Mouse (Mus musculus): Measurements from ENCODE around the gene Foxj2. TPM values are rescaled to one million over a fixed set of nuclear protein-coding genes. Genes with fewer than 3 reads are reported as not detected.

The Foxj2 gene
- total and polyA plus RNA-seq, 2 experiments from 2014 or later = 4.4 to 17.8 TPM

GRCm38 (mm10) chr6:122779916-122780315 lies 39.8 kb upstream of the Foxj2 start:
- H3K9me3 ChIP-seq (replicated peaks; ENCODE audit: control insufficient read depth, low read length) = no peaks in the 10 kb centered on the region
- DNase-seq (ENCODE audit: low spot score) = no peak
- H3K4me3 ChIP-seq (ENCODE audit: low read depth, low read length) = no peak overlapping the region
- 61% methylated on average over 1 of the region's 1 CpGs for WGBS
- H3K4me1 ChIP-seq (ENCODE audit: control insufficient read depth, insufficient read depth) = no peaks in the 10 kb centered on the region
- H3K36me3 ChIP-seq (replicated peaks; ENCODE audit: control insufficient read depth, insufficient read depth, low read length) = no peaks in the 10 kb centered on the region
- H3K27ac ChIP-seq (ENCODE audit: low read depth) = no peak overlapping the region
- no peak overlapping the region for H3K4me2 ChIP-seq (ENCODE audit: low read depth, low read length)
- TF ChIP-seq EP300 (IDR thresholded peaks at IDR 0.05; ENCODE audit: low read depth) = no peak
- TF ChIP-seq CTCF (IDR thresholded peaks at IDR 0.05; ENCODE audit: low read depth) = no peak
- ATAC-seq (ENCODE audit: insufficient read depth, low read depth) = no peak
- H3K27me3 ChIP-seq (ENCODE audit: control insufficient read depth, insufficient read depth, low read length) = no peaks in the 10 kb centered on the region
- H3K9ac ChIP-seq (replicated peaks; ENCODE audit: low read depth, low read length) = no peak overlapping the region

- 31% methylated on average over 4 of the region's 4 CpGs for WGBS
- ATAC-seq (ENCODE audit: insufficient read depth, low read depth) = no peak
- Histone ChIP-seq H3K4me2 (ENCODE audit: low read depth, low read length) (no peak overlapping the region), H3K36me3 (replicated peaks; ENCODE audit: control insufficient read depth, insufficient read depth, low read length) (no peaks in the 10 kb centered on the region), H3K4me1 (ENCODE audit: control insufficient read depth, insufficient read depth) (no peaks in the 10 kb centered on the region), H3K9ac (replicated peaks; ENCODE audit: low read depth, low read length) (no peak overlapping the region), H3K27me3 (ENCODE audit: control insufficient read depth, insufficient read depth, low read length) (no peaks in the 10 kb centered on the region), H3K9me3 (replicated peaks; ENCODE audit: control insufficient read depth, low read length) (no peaks in the 10 kb centered on the region), H3K4me3 (ENCODE audit: low read depth, low read length) (no peak overlapping the region), H3K27ac (ENCODE audit: low read depth) (no peak overlapping the region)
- no peak for DNase-seq (ENCODE audit: low spot score)
- TF ChIP-seq CTCF (IDR thresholded peaks at IDR 0.05; ENCODE audit: low read depth) (no peak), EP300 (IDR thresholded peaks at IDR 0.05; ENCODE audit: low read depth) (no peak)
These were observed 38.5 kb upstream of the Foxj2 start for GRCm38 (mm10) chr6:122781167-122781566.

- no peaks in the 10 kb centered on the region for H3K4me1 ChIP-seq (ENCODE audit: control insufficient read depth, insufficient read depth)
- H3K4me2 ChIP-seq (ENCODE audit: low read depth, low read length) = no peak overlapping the region
- no peak overlapping the region for H3K27ac ChIP-seq (ENCODE audit: low read depth)
- H3K27me3 ChIP-seq (ENCODE audit: control insufficient read depth, insufficient read depth, low read length) = no peaks in the 10 kb centered on the region
- 19% methylated on average over 3 of the region's 3 CpGs for WGBS
- DNase-seq (ENCODE audit: low spot score) (no peak), ATAC-seq (ENCODE audit: insufficient read depth, low read depth) (no peak)
- H3K9ac ChIP-seq (replicated peaks; ENCODE audit: low read depth, low read length) = no peak overlapping the region
- H3K36me3 ChIP-seq (replicated peaks; ENCODE audit: control insufficient read depth, insufficient read depth, low read length) = no peaks in the 10 kb centered on the region
- H3K4me3 ChIP-seq (ENCODE audit: low read depth, low read length) = no peak overlapping the region
- TF ChIP-seq EP300 (IDR thresholded peaks at IDR 0.05; ENCODE audit: low read depth) (no peak), CTCF (IDR thresholded peaks at IDR 0.05; ENCODE audit: low read depth) (no peak)
- no peaks in the 10 kb centered on the region for H3K9me3 ChIP-seq (replicated peaks; ENCODE audit: control insufficient read depth, low read length)
These were observed 37.5 kb upstream of the Foxj2 start for GRCm38 (mm10) chr6:122782164-122782563.

- Histone ChIP-seq H3K9me3 (replicated peaks; ENCODE audit: control insufficient read depth, low read length) (no peaks in the 10 kb centered on the region), H3K27ac (ENCODE audit: low read depth) (no peak overlapping the region), H3K36me3 (replicated peaks; ENCODE audit: control insufficient read depth, insufficient read depth, low read length) (no peaks in the 10 kb centered on the region), H3K4me1 (ENCODE audit: control insufficient read depth, insufficient read depth) (no peaks in the 10 kb centered on the region), H3K4me2 (ENCODE audit: low read depth, low read length) (no peak overlapping the region), H3K4me3 (ENCODE audit: low read depth, low read length) (no peak overlapping the region), H3K9ac (replicated peaks; ENCODE audit: low read depth, low read length) (no peak overlapping the region), H3K27me3 (ENCODE audit: control insufficient read depth, insufficient read depth, low read length) (no peaks in the 10 kb centered on the region)
- 98% methylated on average over 3 of the region's 3 CpGs for WGBS
- DNase-seq (ENCODE audit: low spot score) = no peak
- no peak for TF ChIP-seq EP300 (IDR thresholded peaks at IDR 0.05; ENCODE audit: low read depth)
- peak; percentile 31; the same call in 1 of the 2 replicates for TF ChIP-seq CTCF (IDR thresholded peaks at IDR 0.05; ENCODE audit: low read depth)
- no peak for ATAC-seq (ENCODE audit: insufficient read depth, low read depth)
These were observed 34.8 kb upstream of the Foxj2 start for GRCm38 (mm10) chr6:122784866-122785265.

GRCm38 (mm10) chr6:122786275-122786674 lies 33.4 kb upstream of the Foxj2 start:
- no peak for ATAC-seq (ENCODE audit: insufficient read depth, low read depth)
- H3K4me1 ChIP-seq (ENCODE audit: control insufficient read depth, insufficient read depth) = no peaks in the 10 kb centered on the region
- WGBS = 30% methylated on average over 5 of the region's 5 CpGs
- DNase-seq (ENCODE audit: low spot score) = peak; percentile 67
- no peak overlapping the region for H3K9ac ChIP-seq (replicated peaks; ENCODE audit: low read depth, low read length)
- H3K27ac ChIP-seq (ENCODE audit: low read depth) = no peak overlapping the region
- TF ChIP-seq CTCF (IDR thresholded peaks at IDR 0.05; ENCODE audit: low read depth) = peak; percentile 72
- TF ChIP-seq EP300 (IDR thresholded peaks at IDR 0.05; ENCODE audit: low read depth) = no peak
- H3K9me3 ChIP-seq (replicated peaks; ENCODE audit: control insufficient read depth, low read length) = no peaks in the 10 kb centered on the region
- no peak overlapping the region for H3K4me3 ChIP-seq (ENCODE audit: low read depth, low read length)
- H3K27me3 ChIP-seq (ENCODE audit: control insufficient read depth, insufficient read depth, low read length) = no peaks in the 10 kb centered on the region
- H3K4me2 ChIP-seq (ENCODE audit: low read depth, low read length) = no peak overlapping the region
- H3K36me3 ChIP-seq (replicated peaks; ENCODE audit: control insufficient read depth, insufficient read depth, low read length) = no peaks in the 10 kb centered on the region

GRCm38 (mm10) chr6:122795254-122795935 lies 24.3 kb upstream of the Foxj2 start:
- TF ChIP-seq EP300 (IDR thresholded peaks at IDR 0.05; ENCODE audit: low read depth) (no peak), CTCF (IDR thresholded peaks at IDR 0.05; ENCODE audit: low read depth) (no peak)
- no peaks in the 10 kb centered on the region for H3K4me1 ChIP-seq (ENCODE audit: control insufficient read depth, insufficient read depth)
- no peak overlapping the region for H3K4me3 ChIP-seq (ENCODE audit: low read depth, low read length)
- 65% methylated on average over 8 of the region's 8 CpGs for WGBS
- no peak overlapping the region for H3K9ac ChIP-seq (replicated peaks; ENCODE audit: low read depth, low read length)
- no peaks in the 10 kb centered on the region for H3K9me3 ChIP-seq (replicated peaks; ENCODE audit: control insufficient read depth, low read length)
- H3K27me3 ChIP-seq (ENCODE audit: control insufficient read depth, insufficient read depth, low read length) = no peaks in the 10 kb centered on the region
- no peak overlapping the region for H3K27ac ChIP-seq (ENCODE audit: low read depth)
- H3K36me3 ChIP-seq (replicated peaks; ENCODE audit: control insufficient read depth, insufficient read depth, low read length) = no peaks in the 10 kb centered on the region
- H3K4me2 ChIP-seq (ENCODE audit: low read depth, low read length) = no peak overlapping the region
- ATAC-seq (ENCODE audit: insufficient read depth, low read depth) = no peak
- DNase-seq (ENCODE audit: low spot score) = no peak
